Mouse (Mus musculus) CD4-positive, CD25-positive, alpha-beta regulatory T cell, adult 2 months (primary cell): Measurements from ENCODE around the gene Wnt3a.
"Not testable (repeated sequence)": the region's sequence is repeated elsewhere in the genome, so short reads cannot be mapped to it uniquely, and the experiment has no call there.

Source experiments
- DNase-seq: peaks from one replicate; pipeline ENCODE4 v3.0.0-alpha.2; 2012; ENCODE audit warnings: low read depth, low spot score

Gene Wnt3a

GRCm38 (mm10) chr11:59307422-59308163 is 17.0 kb upstream of the Wnt3a start:
- peak; percentile 34 for DNase-seq

- DNase-seq = no peak
These were observed 16.2 kb upstream of the Wnt3a start, which contains the start of gene Wnt9a for GRCm38 (mm10) chr11:59306461-59307421. Wnt9a (plus strand) TSS chr11:59306928.

DNA sequence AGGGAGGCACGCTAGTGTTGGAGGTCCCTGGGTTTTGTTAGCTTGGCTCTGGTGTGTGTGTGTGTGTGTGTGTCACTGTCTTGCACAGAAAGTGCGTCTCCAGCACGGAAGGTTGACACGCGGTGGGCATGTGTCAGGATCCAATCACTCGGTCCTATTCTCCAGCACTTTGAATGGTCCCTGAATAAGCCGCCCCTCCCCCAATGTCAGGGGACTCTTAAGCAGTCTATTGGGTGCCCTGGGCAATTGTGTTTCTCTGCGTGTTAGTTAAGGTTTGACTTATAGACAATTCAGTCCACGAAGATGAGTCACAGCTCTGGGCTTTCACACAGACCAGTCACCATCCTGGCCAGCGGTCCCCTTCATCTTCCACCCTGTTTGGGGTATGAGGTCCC is 15.3 kb upstream of the Wnt3a start:
- DNase-seq = no peak

DNA sequence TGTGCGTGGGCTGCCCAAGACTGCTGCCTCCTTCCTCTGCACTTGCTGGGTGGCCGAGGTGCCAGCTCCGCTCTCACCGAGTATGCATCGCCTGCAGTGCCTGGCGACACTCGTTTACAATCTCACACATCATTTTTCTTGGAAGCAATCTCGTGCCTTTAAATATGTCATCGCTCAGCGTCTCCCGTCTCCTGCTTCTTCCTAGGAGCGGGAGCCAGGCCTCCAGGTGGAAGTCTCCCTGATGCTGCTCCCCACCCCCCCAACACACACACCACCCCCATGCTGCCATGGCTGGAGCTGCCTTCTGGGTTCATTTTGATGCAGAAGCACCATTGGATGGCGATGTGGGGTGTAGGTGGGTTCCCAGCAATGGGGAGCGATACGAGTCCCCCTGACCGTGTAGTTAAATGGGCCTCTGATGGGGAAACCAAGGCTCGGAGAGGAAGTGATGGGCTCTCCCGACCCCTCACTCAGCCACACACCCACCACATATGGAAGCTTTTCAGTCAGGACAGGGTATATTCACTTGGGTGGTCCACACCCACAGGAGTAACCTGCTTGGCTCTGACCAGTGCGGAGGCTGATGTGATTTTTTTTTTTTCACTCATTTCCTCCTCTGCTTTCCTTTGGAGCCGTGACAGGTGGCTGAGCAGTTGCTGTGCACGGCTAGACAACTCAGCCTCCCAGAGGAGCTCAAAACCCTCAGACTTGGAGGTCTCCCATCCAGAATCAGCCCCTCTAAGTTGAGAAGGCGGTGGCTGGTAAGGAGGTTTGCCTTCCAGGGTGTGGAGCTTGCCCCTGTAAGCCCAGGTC is 14.7 kb upstream of the Wnt3a start:
- DNase-seq = no peak

DNA sequence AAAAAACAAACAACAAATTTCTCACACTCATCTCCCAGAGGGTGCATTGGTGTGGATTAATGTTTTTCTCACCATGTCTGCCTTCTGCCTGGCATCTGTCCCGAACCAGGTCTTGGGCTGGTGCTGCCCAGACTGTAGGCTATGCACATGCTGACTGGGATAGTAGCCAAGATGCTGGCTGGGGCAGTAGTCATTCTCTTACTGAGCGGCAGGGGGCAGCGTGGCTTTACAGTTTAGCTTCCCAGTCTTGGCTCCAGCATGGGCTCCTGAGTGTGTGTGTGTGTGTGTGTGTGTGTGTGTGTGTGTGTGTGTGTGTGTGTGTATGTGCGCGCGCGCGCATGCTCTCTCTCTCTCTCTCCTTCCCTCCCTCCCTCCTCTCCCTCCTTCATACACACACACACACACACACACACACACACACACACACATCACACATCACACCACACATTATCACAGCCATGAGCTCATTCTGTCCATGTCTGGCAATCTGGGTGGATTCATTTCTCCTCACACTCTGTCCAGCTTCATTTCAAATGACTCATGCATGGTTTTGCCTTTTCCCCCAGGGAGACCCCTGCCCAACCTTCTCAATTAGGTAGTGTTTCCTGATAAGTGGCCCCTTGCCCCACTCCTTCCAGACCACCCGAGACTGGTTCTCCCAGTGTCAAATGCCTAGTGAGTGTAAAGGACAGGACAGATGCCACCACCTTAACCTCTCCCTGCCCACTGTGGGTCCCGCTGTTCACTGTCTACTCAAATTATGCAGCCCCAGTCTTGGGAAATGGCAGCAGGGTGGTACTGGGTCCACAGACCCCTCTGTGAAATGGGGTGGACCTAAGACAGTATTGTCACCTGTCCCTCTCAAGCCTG is 12.4 kb upstream of the Wnt3a start:
- peak; percentile 72 for DNase-seq

DNA sequence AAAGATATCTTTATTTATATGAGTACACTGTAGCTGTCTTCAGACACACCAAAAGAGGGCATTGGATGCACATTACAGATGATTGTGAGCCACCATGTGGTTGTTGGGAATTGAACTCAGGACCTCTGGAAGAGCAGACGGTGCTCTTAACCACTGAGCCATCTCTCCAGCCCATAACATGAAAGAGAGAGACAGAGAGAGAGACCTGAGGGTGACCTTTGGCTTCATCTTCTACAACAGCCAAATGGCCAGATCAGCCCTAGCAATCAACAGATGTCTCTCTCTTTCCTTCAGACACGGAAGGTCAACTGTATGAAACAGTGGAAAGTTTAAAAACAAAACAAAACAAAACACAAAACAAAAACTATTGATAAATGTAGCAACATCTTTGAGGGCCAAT is 10.5 kb upstream of the Wnt3a start:
- not testable (repeated sequence) for DNase-seq

- peak; percentile 50 for DNase-seq
These were observed 9.6 kb upstream of the Wnt3a start for GRCm38 (mm10) chr11:59300185-59300584.

DNA sequence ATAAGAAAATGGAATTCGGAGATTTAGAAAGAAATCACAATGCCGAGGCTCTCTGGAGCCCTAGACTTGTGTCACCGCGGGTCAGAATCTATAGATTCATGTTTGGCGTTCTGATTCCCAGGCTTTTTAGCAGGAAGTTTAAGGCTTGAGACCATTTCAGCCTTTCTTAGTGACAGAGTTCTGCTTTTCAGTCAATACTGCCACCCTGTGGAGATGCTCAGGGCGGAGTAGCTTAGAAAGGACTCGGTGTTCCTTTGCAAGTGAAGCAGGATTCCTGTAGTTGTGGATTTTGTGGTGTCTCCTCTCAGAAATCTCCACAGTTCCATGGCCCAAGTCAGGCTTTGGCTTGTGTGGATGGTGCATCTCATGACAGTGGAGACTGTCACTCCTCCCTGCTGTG is 7.4 kb upstream of the Wnt3a start:
- DNase-seq = peak; percentile 17

DNA sequence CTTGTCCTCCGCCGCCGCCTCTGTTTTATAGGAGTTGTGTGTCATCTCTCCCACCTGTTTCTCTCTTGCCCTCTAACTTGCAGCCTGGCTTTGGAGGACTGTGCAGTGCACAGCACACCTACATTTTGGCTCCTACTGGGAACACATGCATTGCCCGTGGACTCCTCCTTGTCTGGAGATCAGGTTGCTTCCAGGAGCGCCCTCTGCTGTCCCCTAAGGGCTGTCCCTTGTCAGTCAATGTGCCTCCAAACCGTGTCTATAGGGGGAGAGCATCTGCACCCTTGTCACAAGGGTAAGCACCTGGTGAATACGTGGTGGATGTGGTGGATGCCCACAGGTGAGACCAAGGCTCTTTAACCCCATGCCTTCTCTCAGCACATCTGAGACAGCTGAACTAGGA is 3.1 kb upstream of the Wnt3a start:
- DNase-seq = peak; percentile 64

GRCm38 (mm10) chr11:59289706-59290105 is 846 bp downstream of the Wnt3a start:
- DNase-seq = no peak

- no peak for DNase-seq
These were observed 6.4 kb downstream of the Wnt3a start for GRCm38 (mm10) chr11:59284146-59284545.

- DNase-seq = no peak
These were observed 7.6 kb downstream of the Wnt3a start for GRCm38 (mm10) chr11:59282933-59283332.

DNA sequence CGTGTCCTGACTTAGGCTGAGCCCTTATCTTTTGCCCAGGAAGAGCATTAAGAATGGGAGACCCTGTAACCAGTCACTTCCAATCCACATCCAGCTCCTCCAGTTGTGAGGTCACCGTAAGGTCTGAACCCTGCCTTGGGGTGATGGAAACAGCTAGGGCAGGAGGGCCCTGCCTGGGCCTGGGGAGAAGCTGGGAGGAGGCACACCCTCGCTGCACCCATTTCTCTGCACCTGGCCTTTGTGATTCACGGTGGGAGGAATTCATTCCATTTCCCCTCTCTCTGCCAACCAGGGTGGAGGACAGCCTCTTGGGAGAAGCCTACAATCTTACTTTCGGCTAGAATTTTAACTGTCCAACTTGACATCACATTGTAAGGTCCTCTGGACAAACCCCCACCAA is 8.4 kb downstream of the Wnt3a start:
- DNase-seq = no peak

DNA sequence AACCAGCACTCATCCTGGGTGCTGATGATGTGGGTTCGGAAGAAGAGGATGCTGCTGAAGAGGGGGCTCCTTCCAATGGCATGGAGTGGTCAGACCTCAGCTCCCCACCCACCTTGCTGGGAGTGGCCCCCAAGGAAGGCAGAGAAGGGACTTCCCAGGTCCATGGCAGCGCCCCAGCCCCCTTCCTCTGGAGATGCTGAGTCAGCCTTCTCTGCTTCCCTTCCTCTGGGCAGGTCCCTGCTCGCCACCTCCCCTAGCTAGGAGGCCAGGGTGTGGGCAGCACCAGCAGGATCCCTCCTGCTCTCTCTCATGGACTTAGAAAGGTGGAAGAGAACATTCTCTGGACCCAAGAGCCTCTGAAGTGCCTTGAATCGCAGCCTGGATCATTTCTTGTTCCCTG is 12.5 kb downstream of the Wnt3a start:
- DNase-seq = no peak

GRCm38 (mm10) chr11:59276877-59277276 is 13.7 kb downstream of the Wnt3a start:
- no peak for DNase-seq

DNA sequence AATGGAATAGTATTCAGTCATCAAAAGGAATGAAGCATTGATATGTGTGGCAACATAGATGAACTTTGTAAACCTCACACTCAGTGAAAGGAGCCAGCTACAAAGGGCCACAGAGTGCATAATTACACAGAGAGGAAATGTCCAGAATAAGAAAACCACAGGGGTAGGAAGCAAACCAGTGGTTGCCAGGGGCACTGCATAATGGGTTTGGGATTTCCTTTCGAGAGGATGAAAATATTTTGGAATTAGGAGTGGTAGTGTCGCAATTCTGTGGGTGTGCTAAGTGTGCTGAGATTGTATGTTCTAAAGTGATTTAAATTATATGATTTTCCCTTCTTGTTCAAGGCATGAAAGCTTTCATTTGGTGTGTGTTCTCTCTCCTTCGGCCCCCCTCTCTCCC is 16.4 kb downstream of the Wnt3a start:
- no peak for DNase-seq

DNA sequence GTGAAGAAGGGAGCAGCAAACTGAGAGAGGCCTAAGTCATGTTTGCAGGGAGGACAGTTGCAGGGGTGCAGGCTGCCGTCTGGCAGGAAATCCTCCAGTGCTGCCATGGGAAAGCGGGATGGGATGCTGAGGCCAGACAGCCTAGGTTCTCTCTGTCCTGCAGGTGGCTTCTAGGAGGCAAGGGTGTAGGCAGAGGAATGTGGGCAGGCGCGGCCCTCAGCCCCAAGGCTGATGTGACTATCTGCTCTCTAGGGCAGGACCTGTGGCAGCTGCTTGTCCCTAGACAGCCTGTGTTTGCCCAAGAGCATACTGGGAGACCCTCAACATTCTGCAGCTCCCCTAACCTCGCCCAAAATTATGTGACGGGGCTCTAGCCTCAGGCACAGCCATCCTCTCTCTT is 23.8 kb downstream of the Wnt3a start:
- no peak for DNase-seq

DNA sequence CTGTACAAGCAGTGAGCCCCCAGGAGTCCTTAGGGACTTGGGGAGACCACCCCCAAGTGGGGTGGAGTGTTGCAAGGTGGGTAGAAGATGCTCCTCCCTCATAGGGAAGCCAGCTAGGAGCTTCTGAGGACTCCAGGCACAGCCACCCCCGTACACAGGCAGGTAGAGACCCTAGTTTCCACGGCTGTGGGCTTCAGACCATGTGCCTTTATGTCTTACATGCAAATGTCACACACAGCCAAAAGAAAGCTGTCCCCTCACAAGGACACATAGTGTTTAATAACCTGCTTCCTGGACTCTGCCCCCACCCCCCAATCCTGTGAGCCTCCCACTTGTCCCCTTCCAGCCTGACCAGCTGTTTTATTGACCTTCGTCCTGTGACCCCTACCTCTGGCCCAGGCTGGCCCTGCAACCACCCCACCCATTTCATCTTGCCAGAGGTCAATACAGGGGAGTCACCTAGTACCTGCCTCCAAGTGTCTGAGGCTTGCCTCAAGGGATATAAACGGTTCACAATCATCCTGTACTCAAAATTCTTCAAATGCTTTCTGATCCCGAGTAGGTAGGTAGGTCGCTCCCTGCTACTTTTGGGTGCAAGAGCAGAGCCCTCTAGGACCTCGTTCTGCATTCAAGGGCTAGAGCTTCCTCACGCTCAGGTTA is 25.3 kb downstream of the Wnt3a start:
- no peak for DNase-seq

GRCm38 (mm10) chr11:59264593-59264992 is 26.0 kb downstream of the Wnt3a start:
- no peak for DNase-seq

GRCm38 (mm10) chr11:59263870-59264563 is 26.5 kb downstream of the Wnt3a start:
- no peak for DNase-seq
